Mouse (Mus musculus) bone marrow macrophage, adult 2 months (primary cell): ENCODE measurements around the gene Gast. TPM values are rescaled to one million over a fixed set of nuclear protein-coding genes. Genes with fewer than 3 reads are reported as not detected.
A peak's percentile ranks its signal among the peaks of the same experiment; 100 is the strongest.
"Not testable (repeated sequence)": the region's sequence is repeated elsewhere in the genome, so short reads cannot be mapped to it uniquely, and the experiment has no call there.

Experiments
- H3K27ac ChIP-seq: 2 replicates; pipeline ENCODE4 v1.5.1; 2012; ENCODE audit warnings: low read depth, low read length; ENCODE audit not compliant: insufficient read depth
- H3K4me1 ChIP-seq: 2 replicates; pipeline ENCODE4 v1.6.1; 2012; ENCODE audit warnings: low read length; ENCODE audit not compliant: control insufficient read depth, insufficient read depth
- H3K4me3 ChIP-seq: 2 replicates; pipeline ENCODE4 v1.5.1; 2012; ENCODE audit warnings: mild to moderate bottlenecking, low read length, moderate library complexity; ENCODE audit not compliant: insufficient read depth
- CTCF ChIP-seq: IDR thresholded peaks from 2 replicates; pipeline ENCODE4 v1.5.1; 2012; ENCODE audit warnings: low read depth, mild to moderate bottlenecking, low read length, moderate library complexity
- POLR2A ChIP-seq: IDR thresholded peaks from 2 replicates; pipeline ENCODE4 v1.6.1; 2012; ENCODE audit warnings: mild to moderate bottlenecking, low read depth, low read length, borderline replicate concordance
- polyA plus RNA-seq: library from polyadenylated mRNA; stranded (reverse); fragments of >200 nt; gene quantifications from 2 replicates; pipeline ENCODE4 v1.2.4, GENCODE M21; 2012; ENCODE audit not compliant: missing spikeins, insufficient read depth, insufficient read length

Gene Gast
- polyA plus RNA-seq, 1 experiment = not detected

DNA sequence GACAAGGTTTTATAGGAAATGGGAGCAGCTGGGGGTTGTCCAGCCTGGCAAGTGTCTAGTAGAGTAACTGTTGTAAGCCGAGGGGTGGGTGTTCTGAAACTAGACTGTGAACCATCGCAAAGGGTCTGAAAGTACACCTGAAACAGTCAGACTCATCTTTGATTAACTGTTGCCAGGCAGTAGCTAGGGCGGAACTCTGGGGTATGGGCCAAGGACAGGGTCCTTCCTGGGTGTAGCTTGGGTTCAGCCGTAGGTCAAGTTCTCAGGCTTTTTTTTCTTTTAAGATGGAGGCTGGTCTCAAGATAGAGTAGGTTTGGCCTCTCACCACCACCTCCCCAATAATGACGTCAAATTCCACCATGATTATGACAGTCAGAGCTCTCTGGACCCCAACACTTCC is 26.3 kb upstream of the Gast start:
- Histone ChIP-seq H3K4me3 (no peak overlapping the region), H3K27ac (no peak overlapping the region), H3K4me1 (peaks cover 7% of the 10 kb centered on the region)

DNA sequence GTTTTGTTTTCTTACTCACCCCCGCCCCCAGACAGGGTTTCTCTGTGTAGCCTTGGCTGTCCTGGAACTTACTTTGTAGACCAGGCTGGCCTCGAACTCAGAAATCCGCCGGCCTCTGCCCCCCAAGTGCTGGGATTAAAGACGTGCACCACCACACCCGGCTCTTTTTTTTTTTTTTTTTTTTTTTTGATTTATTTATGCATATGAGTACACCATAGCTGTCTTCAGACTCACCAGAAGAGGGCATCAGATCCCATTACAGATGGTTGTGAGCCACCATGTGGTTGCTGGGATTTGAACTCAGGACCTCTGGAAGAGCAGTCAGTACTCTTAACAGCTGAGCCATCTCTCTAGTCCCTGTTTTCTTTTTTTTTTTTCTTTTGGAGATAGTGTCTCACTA is 25.5 kb upstream of the Gast start:
- H3K27ac ChIP-seq, H3K4me3 ChIP-seq, H3K4me1 ChIP-seq: not testable (repeated sequence)

More for the DNA sequence above, 26.3 kb upstream of the Gast start:
- TF ChIP-seq CTCF (no peak), POLR2A (no peak)

DNA sequence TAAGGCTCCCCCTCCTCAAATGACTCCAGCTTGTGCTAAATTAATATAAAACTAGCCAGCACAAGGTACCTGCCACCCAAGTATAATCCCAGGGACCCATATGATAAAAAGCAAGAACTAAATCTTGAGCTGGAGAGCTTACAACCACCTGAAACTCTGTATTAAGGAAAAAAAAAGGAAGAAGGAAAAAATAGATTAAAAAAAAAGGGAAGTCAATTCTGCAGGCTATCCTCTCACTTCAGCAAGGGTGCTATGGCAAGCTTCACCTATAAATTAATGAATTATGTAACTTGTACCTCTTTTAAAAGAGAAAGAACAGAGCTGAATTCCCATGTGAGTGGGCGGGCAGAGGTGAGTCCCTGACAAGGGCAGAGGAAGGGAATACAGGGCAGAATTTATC is 22.6 kb upstream of the Gast start:
- H3K4me3 ChIP-seq = no peak overlapping the region
- peaks cover 7% of the 10 kb centered on the region for H3K4me1 ChIP-seq
- no peak overlapping the region for H3K27ac ChIP-seq
- TF ChIP-seq CTCF = no peak
- no peak for TF ChIP-seq POLR2A

DNA sequence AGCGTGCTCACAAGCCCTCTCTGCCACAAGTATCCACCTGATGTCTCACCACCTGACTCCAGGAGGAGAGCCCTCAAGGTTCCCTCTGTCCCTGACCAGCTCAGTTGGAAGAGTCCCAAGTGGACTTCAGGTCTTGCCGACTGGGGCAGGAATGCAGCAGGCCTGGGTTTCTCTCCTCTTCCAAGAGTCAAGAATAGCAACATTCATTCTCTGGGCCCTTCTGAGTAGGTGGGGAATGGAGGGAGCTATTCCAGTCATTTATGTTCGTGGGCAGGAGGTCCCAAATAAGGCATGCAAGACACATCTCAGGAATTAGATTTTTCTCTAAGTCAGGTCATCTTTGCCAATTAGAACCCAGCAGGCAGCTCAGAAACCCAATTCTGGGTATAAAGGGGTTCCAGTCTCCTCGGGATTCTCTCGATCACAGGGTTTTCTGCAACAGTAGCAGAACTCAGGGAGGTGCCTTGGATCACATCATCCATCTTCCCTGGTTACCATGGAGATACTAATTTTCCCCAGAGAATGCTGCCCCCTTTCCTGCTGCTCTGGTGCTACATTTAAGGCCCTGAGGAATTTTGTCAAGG is 22.0 kb upstream of the Gast start:
- Histone ChIP-seq H3K4me1 (peaks cover 7% of the 10 kb centered on the region), H3K27ac (no peak overlapping the region), H3K4me3 (no peak overlapping the region)
- no peak for TF ChIP-seq CTCF
- no peak for TF ChIP-seq POLR2A

DNA sequence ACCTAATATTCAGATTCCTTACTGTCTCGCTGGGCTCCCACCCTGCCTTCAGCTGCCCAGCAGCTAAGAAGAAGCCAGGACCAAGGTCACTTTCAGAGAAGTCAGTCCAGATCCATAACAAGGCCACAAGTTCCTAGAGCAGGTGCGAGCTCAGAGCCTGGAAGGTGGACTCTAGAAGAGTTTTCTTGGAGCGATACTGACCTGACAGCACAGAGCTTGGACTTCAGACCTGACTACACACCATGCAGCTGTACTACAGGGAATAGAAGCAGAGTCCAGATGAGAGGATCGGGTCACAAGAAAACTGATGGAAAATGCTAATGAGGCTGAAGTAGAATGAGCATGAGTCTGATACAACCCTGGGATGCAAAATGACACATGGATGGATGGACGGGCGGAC is 20.8 kb upstream of the Gast start:
- Histone ChIP-seq H3K27ac (no peak overlapping the region), H3K4me3 (no peak overlapping the region), H3K4me1 (peaks cover 7% of the 10 kb centered on the region)
- TF ChIP-seq CTCF (no peak), POLR2A (no peak)

DNA sequence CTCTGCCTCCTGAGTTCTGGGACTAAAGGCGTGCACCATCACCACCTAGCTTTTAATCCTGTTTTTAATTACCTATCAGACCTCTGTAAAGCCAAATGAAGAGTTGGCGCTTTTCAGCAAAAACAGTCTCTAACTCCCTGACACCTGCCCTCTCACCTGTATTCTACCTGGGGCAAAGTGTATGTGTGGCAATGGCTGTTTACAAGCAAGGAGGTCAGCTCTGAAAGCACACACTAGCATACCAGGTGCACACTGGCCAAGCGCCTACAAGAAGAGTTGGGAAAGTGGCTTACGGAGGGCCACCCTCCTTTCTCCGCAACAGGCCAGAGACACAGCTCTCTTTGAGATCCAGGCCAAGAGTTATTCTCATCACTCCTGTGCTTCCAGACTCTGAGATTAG is 18.8 kb upstream of the Gast start:
- TF ChIP-seq CTCF (no peak), POLR2A (no peak)
- Histone ChIP-seq H3K4me1 (peaks cover 11% of the 10 kb centered on the region), H3K27ac (no peak overlapping the region), H3K4me3 (no peak overlapping the region)

DNA sequence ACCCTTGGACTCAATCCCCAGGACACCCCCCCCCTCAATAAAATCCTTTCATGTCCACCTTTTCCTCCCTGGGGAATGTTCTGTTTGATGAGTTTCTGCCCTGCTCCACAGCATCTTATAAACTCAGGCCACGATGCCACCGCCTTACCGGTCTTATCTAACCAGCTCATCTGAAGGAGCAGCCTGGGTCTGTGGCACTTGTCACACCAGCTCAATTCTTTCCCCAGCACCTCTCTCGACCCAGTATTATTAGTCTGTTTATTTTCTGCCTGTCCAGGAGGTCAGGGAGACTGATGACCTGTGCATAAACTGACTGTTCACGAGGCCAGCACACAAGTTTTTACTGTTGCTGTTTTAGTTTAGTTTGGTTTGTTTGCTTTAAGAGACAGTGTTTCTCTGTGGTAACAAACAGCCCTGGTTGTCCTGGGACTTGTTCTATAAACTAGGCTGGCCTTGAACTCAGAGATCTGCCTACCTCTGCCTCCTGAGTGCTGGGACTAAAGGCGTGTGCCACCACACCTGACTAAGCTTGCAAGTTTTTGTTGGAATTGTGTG is 16.3 kb upstream of the Gast start:
- TF ChIP-seq CTCF = no peak
- no peak overlapping the region for H3K4me3 ChIP-seq
- H3K4me1 ChIP-seq = peaks cover 4% of the 10 kb centered on the region
- no peak overlapping the region for H3K27ac ChIP-seq

DNA sequence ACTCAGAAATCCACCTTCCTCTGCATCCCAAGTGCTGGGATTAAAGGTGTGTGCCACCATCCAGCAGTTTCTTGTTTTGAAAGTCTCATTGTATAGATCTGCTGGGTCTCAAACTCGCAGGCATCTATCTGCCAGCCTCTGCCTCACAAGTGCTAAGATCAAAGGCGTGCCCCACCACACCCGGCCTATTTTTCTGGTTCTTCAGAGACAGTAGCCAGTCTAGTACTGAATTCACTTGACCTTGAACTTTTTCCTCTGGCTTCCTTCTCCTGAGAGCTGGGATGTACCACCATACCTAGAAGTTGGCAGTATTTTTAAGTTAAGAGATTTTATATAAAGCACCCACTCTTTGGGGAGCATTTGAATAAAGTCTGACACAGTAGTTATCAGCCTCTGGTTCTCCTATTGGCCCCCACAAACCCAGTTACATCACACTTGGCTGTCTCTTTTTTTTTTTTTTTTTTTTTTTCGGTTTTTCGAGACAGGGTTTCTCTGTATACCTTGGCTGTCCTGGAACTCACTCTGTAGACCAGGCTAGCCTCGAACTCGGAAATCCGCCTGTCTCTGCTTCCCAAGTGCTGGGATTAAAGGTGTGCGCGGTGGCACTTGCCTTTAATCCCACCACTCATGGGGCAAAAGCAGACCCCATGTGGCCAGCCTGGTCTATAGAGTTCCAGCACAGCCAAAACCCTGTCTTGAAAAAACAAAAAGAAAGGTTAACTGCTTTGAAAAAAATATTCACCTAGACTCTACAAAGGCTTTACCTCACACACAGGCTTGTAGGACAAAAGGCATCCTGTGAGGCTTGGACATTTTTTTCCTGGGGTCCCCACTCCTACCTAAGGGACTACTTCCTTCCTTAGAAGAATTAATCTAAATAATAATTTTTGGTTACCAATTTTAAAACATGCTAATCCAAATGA is 15.4 kb upstream of the Gast start:
- Histone ChIP-seq H3K27ac (no peak overlapping the region), H3K4me1 (peaks cover 4% of the 10 kb centered on the region), H3K4me3 (peak overlapping the region; percentile 64)
- no peak for TF ChIP-seq POLR2A
- no peak for TF ChIP-seq CTCF

DNA sequence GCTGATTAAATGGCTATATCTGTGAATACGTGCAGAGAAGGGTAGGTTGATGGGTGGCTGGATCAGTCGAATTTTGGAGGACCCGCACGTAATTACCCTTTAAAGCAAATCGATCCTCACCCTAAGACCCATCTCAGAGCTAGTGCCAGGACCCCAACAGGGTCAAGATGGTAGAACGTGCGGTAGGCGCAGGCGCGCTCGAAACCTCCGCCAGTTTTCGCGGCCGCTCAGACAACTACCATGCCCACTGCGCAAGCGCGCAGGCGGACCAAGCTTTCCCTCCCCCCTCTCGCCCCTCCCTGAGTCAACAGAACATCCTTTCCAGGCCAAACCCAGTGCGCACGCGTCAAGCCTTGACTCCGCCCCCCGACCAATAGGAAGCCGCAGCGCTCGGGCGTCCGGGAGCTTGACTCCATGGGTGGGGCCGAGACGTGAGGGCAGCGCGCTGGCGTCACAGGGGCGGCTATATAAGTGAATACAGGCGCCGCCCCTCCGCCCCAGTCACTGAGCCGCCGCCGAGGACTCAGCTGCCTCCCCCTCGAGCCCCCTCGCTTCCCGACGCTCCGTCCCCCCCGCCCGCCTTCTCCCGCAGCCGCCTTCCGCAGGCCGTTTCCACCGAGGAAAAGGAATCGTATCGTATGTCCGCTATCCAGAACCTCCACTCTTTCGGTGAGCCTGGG is 14.6 kb upstream of the Gast start, which contains the start of gene Eif1:
Eif1 (plus strand) TSS at position 394 of the 680 bp plus-strand sequence.
- Histone ChIP-seq H3K4me1 (peaks cover 4% of the 10 kb centered on the region), H3K27ac (peak within 1 kb of the TSS; percentile 88), H3K4me3 (peak within 1 kb of the TSS; percentile 64)
- TF ChIP-seq CTCF (no peak), POLR2A (no peak)
